Mouse (Mus musculus) retina, adult 2 months (tissue): Measurements from ENCODE around the gene Pole2.

Experiments used
- DNase-seq: peaks from one replicate; pipeline ENCODE4 v3.0.0-alpha.2; 2012; ENCODE audit warnings: low read depth, low spot score

The Pole2 gene

DNA sequence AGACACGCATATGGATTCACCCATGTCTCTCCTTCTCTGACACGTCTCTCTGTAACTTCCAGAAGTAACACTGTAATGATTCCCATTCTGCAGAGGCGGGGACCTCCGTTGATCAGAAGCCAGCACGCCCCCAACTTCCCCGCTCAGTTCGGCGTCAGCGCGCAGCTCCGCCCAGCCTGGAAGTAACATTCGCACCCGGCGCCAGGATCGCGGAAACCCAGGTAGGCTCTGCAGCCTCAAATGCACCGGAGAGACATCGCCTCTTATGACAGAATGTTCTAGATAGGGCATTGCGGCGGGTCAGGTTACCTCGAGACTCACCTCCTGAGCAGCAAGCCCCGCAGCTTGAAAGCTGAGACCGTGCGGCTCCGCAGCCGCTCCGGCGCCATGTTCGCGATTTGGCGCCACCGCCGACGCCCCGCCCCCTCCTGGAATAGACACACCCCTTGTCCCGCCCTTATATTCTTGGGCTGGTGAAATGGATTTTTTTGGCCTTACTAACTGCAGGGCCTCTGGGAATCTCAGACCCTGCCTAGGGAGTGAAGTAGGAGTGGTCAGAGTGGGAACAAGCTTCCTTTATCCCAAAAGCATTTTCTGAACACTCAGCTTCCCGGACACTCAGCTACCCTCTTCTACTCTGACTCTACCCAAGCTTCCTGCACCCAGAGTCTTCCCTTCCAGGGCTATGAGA, at the start of gene Pole2:
TSS of gene Pole2 (minus strand) at position 420 of the 691 bp plus-strand sequence.
- no peak for DNase-seq

DNA sequence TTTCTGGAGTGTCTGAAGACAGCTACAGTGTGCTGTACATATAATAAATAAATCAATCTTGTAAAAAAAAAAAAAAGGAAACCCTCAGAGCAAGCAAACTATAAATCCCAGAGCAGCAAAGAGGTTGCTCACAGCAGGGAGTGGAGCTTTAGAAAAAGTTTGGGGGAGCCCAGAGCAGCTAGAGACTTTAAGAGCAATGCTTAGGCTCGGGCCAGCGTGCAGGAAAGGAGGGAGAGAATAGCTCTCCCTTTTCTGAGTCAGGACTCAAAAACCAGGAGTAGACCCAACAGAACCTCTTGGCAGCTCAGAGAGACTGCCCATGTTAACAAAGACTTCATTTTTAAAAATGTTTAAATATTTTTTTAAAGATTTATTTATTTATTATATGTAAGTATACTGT, 41.0 kb upstream of the Pole2 start:
- DNase-seq: no peak

DNA sequence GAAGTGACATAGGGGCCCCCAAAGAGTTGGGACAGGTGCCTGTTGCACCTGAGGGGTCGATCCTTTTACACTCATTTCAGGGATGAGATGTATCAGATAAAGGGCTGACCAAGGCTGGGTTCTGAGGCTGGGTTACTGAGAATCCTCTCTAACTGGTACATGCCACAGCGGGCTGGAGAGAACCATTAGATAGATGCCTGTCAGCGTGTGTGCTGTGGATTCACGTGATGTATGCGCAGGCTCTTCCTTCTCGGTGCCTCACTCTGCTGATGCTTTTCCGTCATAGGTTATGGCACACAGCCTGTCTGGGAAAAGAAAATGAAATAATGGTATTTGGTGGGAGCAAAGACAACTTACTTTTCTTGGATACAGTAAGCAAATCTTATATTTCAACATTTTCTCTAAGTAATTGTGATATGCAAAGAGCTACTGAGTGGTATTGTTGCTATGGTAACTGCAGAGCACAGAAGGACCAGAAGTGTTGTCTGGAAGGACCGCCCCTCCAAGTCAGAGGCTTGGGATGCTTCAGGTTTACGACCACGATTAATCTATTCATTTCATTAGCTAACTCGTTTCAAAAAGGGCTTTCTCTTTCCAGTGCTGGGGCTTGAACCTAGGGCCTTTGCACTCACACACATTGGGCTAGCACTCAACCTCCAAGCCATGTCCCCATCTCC, 40.1 kb upstream of the Pole2 start:
- no peak for DNase-seq

DNA sequence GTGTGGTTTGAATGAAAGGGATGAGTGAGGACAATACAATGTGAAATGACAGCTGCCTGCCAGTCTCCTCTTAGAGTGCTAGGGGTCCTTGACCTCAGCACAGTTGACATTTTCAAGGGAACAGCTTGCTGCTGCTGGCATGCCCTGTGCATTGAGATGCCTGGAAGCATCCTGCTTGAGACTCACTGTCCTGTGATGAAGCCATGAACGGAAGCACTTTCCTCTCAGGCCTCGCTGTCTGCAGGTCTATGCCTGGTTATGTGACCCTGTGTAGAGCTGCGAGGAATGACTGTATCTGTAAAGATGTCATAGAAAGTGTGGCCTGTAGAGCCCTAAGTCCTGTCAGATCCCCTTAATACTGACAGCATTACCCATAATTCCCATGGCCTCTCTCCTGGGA, 37.0 kb upstream of the Pole2 start:
- no peak for DNase-seq

DNA sequence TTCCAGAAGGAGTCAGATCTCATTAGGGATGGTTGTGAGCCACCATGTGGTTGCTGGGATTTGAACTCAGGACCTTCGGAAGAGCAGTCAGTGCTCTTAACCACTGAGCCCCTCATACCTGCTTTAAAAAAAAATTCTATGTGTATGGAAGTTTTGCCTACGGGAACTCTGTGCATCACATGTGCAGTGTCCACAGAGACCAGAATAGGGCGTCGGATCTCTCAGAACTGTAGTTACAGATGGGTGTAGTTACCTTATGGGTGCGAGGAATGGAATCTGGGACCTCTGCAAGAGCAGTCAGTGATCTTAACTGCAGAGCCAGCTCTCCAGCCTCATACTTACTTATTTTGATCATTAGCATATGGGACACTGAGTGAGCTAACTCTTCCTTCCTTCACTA, 34.3 kb upstream of the Pole2 start:
- DNase-seq: no peak

DNA sequence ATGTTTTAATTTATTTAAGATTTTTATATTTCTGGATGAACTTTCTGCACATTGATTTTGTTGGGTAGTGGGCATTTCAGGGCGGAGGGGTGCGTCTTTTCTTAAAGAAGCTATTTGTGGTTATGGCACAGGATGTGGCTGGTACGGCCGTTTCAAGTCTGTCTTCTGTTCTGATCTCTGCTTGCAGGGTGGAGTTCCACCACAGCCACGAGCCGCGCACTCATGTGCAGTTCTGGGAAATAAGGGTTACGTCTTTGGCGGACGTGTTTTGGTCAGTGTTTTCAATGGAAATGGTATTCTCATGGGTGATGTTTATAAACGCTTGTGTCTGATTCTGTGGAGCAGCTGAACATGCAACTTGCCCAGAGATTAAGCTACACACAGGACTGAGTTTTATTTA, 29.8 kb upstream of the Pole2 start:
- DNase-seq: no peak

DNA sequence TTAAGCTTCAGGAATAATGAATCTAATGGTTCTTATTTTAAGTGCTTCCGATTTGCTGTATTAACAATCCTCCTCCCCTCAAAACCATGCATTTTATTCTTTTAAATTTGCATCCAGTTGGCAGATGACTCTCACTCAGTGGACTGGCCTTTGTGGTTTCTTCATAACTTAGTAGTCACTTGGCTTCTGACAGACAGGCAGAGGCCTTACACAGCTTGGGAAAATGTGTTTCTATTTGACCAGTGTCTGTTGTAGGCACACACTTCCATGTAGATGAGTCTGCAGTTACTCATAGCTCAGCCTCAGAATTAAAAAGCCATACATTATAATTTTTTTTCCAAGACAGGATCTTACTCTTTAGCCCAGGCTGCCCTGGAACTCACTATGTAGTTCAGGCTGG, 25.8 kb upstream of the Pole2 start:
- no peak for DNase-seq

DNA sequence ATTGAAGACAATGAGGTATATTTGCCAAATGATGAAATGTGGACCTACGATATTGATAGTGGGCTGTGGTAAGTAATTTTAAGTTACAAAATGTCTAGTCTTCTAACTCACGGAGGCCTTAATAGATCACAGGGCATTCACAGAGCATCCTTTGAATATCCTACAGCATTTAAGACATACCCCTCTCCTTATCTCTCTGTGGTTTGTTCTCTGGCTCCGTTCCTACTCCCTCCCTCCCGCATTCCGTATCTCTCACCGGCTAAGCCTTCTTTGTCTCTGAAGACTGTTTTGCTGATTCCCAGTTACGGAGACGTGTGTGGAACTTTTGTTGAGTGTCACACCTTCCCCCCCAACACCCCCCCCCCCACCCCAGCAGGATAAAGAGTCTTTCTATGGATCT, 22.8 kb upstream of the Pole2 start:
- DNase-seq: no peak

DNA sequence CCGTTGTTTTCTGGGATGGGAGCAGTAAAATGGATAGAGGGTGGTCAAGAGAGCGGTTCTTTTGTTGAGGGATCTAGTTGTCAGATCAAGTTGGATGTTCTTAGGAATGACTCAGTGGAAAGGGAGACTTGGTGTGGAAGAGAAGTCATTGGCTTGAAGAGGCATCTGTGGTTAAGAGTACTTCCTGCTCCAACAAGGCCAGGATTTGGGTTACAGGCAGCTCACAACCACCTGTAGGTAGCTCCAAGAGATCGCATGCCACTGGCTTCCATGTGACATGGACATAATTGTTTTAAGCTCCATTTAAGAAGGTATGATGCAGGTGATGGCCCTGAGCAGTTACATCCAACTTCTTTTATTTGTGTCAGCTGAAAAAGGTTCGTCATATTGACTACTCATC, 21.8 kb upstream of the Pole2 start:
- no peak for DNase-seq

DNA sequence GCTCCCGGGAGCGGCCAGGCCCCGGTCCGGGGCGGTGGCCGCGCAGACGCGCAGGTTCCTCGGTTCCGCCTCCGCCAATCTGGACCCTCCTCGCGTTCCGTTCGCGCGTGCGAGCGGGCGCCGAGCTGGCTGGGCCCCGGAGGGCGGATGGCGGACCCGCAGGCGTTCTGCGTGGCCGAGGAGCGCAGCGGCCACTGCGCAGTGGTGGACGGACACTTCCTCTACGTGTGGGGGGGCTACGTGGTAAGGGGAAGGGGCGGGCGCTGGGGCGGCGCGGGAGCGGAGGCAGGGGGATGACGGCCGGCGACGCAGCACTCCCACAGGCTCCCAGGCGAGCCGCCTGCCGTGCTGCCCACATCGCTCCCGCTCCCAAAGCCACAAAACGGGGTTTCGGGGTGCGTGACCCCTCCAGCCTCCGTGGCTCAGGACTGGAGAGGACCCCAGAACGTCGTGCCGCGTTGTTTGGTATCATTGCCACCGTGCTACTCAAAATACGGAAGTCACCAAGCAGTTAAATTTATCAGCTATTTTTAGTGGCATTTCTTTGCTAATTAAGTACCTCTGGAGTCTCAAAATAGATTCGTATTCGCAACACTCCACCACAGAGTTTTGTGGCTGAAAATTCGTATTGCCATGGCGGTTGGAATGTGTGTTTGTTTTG, 13.9 kb upstream of the Pole2 start:
- no peak for DNase-seq

DNA sequence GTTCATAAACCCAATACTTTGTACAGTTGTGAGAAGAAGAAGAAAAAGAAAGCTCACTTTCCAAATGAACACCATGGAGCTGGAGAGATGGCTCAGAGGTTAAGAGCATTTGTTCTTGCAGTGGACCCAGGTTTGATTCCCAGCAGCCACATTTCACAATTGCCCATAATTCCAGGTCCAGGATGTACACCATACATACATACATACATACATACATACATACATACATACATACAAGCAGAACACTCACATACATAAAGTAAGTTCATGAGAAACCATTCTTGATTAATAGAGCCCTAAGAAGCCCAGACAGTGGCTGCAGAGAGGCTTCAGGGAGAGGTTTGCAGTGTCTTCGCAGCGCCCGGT, 13.4 kb upstream of the Pole2 start:
- no peak for DNase-seq

DNA sequence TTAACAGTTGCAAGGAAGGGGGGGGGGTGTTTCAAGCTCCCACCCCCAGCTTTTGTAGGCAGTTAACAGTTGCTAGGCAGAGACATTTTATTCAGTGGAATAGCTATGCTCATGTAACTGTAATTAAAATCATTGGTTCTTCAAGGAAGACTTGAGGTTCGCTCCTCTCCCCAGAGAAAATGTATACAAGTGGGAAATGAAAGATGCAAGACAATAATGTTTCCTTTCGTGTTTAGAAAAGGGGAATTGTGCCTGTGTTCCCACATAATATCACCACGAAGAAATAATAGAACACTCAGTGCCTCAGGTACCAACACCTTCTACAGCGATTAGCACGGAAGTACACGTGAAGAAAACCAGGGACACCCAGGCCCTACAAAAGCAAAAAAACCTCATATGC, 12.9 kb upstream of the Pole2 start, which contains the start of gene Klhdc1:
TSS of gene Klhdc1 (plus strand) at position 301 of the 400 bp plus-strand sequence.
- DNase-seq: no peak

DNA sequence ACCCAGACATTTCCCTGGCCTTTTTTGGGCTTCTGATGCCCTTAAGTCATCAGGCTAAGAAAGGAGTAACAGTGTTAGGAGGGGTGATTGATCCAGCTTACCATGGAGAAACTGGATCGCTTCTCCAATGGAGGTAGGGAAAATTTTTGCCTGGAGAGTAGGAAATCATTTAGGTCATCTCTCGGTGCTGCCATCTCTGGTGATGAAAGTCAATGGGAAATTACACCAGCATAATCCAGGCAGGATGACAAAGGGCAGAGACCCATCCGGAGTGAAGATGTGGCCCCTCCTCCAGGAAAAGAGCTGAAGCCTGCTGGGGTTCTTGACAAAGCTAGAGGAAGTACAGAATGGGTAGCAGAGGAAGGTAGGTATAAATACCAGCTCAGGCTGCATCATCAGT, 10.3 kb upstream of the Pole2 start:
- DNase-seq: no peak

DNA sequence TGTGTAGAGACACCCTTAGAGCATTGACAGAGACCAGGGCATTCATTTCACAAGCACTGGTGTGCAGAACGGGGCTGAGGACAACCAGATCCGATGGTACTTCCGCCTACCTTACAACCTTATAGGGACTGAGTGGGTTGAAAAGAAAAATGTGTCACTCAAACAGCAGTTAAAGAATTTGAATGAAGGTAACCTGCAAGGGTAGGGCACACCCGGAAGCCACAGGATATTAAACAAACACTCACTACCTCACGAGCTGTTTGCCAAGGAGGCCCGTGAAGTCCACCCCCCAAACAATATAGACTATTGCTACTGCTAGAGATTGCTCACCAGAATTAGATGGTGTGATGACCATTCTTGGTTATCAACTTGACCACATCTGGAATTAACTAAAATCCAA, 7.8 kb upstream of the Pole2 start:
- no peak for DNase-seq

DNA sequence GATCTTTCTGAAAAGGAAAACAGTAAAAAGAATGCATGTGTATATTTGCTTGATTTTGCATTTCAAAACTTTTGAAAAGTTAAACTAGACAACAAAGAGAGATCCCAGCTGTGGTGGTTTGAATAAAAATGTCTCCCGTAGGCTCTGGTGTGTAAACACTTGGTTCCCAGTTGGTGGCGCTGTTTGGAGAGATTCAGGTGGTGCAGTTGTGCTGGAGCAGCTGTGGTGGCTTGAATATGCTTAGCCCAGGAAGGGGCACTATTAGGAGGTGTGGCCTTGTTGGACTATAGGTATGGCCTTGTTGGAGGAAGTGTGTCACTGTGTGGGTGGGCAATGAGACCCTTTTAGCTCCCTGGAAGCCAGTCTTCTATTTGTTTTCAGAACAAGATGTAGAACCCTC, 1.3 kb upstream of the Pole2 start:
- no peak for DNase-seq

DNA sequence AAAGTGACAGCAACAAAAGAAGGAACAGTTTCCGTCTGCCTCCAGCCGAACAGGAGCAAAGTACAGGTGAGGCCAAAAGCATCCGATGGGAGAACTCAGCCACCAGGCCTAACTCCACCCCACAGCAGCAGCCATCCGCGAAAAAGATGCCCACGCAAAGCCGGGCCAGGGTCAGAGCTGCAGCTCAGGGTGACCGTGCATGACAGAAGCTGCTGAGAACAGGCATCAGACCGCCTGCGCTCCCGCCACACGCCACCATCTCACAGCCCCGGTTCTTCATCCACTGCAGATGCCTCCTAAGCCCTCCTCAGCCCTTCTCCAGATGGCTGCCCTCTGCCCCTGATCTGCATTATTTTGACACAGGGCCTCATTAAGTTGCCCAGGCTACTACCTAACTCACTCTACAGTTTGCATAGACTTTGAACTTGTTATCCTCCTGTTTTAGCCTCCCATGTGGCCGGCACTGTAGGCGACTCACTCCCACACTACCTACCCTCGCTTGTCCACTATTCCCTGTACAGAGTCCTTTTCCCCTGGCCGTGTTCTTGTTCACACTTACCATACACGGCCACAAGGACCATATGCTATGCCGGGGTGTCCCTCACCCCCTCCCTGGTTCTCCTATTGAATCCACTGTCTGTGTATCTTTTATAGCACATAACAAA, 7.2 kb downstream of the Pole2 start:
- DNase-seq: no peak

DNA sequence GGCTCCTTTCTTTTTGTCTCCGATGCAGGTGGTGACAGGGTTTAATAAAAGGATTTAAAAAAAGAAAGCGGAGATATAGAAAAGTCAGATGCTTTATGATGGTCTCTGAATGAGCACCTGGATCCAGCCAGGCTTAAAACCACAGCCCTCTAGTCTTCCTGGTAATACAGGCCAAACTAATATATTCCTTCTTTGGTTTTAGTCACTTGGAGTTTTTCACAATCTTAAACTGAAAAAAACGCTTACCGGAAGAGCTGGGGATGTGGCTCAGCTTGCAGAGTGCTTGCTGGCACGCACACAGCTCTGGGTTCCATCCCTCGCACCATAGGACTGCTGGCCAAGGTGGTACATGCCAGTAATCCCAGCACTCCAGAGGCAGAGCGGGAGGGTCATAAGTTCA, 11.4 kb downstream of the Pole2 start:
- DNase-seq: no peak

DNA sequence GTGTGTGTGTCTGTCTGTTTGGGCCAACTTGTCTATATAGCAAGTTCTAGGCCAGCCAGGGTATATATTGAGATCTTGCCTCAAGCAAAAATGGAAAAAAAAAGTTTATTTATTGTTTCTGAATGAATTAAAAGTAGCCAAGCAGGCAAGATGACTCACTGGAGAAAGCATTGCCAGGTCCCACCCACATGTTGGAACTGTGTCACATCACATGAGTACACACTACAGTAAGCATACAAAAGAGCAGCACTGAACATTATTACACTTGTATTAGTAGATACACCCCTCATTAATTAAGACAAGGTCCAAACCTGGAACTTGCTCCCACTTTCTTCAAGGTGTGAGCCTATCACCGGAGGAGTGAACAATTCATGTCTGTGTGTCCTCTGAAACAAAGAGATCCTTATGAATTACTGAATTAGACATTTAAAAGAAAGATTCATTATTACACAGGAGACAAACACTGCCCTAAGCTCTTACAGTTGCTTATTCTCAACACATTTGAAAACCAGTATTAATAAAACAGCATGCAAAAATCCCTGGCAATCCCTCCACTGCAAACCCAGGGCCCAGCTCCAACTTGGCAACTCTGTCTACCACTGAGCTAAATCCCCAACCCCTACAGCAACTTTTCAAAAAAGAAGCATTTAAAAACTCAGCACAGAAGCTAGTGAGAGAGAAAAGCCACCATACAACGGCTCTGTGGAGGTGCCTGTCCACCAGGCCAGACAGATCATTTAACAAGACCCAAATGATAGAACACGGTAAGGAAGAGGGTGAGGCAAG, 12.8 kb downstream of the Pole2 start:
- DNase-seq: no peak

DNA sequence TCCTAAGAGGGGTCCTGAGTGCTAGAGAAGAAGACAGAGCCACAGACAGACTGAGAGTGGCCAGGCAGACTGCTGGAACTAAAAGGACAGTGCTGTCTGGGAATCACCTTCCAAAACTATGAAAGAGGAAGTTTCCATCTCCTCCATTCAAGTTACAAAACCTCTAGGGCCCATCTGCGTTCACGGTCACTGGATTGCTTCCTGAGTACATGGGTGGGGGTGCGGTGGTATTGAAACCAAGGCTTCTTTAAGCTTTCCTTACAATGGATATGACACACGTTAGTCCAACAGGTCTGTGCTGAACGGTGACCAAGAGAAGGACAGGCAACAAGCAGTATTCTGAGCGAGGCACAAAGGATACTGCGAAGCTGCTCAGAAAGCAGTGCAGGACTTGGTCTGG, 13.6 kb downstream of the Pole2 start:
- no peak for DNase-seq

DNA sequence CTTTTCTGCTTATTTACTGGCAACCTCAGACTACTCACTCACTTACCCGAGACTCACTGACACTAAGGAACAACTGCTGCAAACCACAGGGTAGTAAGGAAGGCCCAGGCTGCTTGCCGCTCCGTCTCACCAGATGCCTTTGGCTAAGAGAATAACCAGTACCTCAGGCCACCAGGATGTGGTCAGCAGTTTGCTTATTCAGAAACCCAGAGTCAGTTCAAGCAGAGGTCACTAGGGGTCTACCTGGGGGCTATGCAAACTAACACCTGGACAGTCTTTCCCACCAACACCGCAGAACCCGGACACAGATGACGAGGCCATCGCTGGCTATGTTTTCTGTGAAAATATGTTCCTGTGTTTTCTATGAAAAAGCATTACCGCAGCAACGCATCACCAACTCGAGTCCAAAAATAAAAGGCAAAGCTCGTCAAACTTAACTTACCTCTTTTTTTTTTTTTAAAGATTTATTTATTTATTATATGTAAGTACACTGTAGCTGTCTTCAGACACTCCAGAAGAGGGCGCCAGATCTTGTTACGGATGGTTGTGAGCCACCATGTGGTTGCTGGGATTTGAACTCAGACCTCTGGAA, 14.7 kb downstream of the Pole2 start:
- DNase-seq: no peak

DNA sequence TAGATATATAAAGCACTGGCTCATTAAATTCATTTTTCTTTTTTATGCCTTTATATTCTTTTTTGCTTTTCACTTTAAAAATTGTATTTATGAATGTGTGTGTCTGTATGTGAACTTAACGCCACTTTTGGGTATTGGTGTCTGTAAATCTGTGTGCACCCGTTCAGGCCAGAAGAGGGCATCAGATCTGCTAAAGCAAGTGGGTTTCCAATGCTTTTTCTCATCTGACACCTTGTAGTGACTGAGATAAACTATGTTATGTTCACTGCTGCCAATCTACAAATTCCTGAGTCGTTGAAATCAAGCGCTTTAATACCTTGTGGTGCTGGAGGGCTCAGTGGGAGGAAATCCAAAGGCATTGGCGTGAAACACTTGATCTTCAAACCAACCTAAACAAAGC, 16.9 kb downstream of the Pole2 start:
- DNase-seq: no peak
